Mouse (Mus musculus) myocyte (in vitro differentiated cells): ENCODE measurements around the gene Togaram2. TPM values are rescaled to one million over a fixed set of nuclear protein-coding genes. Genes with fewer than 3 reads are reported as not detected.
"Not testable (repeated sequence)": the region's sequence is repeated elsewhere in the genome, so short reads cannot be mapped to it uniquely, and the experiment has no call there.

Experiments
- H3K27me3 ChIP-seq: one replicate; pipeline ENCODE4 v1.6.1; 2011; ENCODE audit not compliant: control insufficient read depth, insufficient read depth, insufficient read length
- H3K36me3 ChIP-seq: one replicate; pipeline ENCODE4 v1.6.1; 2011; ENCODE audit not compliant: control insufficient read depth, insufficient read depth
- H3K4me2 ChIP-seq: one replicate; pipeline ENCODE4 v1.6.1; 2011; ENCODE audit warnings: low read depth, control low read depth
- H3K4me3 ChIP-seq: one replicate; pipeline ENCODE4 v1.5.1; 2011; ENCODE audit warnings: mild to moderate bottlenecking, control low read depth, moderate library complexity
- H3K79me2 ChIP-seq: one replicate; pipeline ENCODE4 v1.6.1; 2011; ENCODE audit not compliant: control insufficient read depth, insufficient read depth
- H3ac ChIP-seq: one replicate; pipeline ENCODE4 v1.6.1; 2011; ENCODE audit not compliant: control insufficient read depth, insufficient read length
- CEBPB ChIP-seq: IDR thresholded peaks from 2 replicates; pipeline ENCODE4 v1.6.1; 2011; ENCODE audit warnings: mild to moderate bottlenecking, moderate library complexity; ENCODE audit not compliant: poor library complexity, insufficient read depth, severe bottlenecking
- E2F4 ChIP-seq: IDR thresholded peaks from one replicate; pipeline ENCODE4 v1.6.1; 2011; ENCODE audit warnings: mild to moderate bottlenecking, control low read depth, moderate library complexity; ENCODE audit not compliant: insufficient read depth
- MAX ChIP-seq: IDR thresholded peaks from one replicate; pipeline ENCODE4 v1.6.1; 2011; ENCODE audit warnings: low read depth, mild to moderate bottlenecking, control low read depth
- MYOD1 ChIP-seq, 3 experiments: IDR thresholded peaks; one replicate each; pipeline ENCODE4 v1.6.1; 2011; ENCODE audit warnings: control low read depth in 2 of 3, low read depth in 2 of 3, mild to moderate bottlenecking in 2 of 3, moderate library complexity in 1 of 3; ENCODE audit not compliant: insufficient read length in 2 of 3, control insufficient read depth in 1 of 3
- MYOG ChIP-seq, 3 experiments: IDR thresholded peaks; one replicate each; pipeline ENCODE4 v1.6.1; 2011; ENCODE audit warnings: control low read depth in 2 of 3, low read depth in 2 of 3, mild to moderate bottlenecking in 2 of 3; ENCODE audit not compliant: insufficient read length in 2 of 3, control insufficient read depth in 1 of 3, insufficient read depth in 1 of 3
- POLR2A ChIP-seq: IDR thresholded peaks from one replicate; pipeline ENCODE4 v1.6.1; 2011; ENCODE audit warnings: low read depth, mild to moderate bottlenecking, control low read depth, moderate library complexity; ENCODE audit not compliant: insufficient read length
- POLR2AphosphoS2 ChIP-seq: IDR thresholded peaks from one replicate; pipeline ENCODE4 v1.6.1; 2011; ENCODE audit warnings: low read depth, control low read depth; ENCODE audit not compliant: insufficient read length
- REST ChIP-seq: IDR thresholded peaks from one replicate; pipeline ENCODE4 v1.6.1; 2011; ENCODE audit warnings: mild to moderate bottlenecking, control low read depth, moderate library complexity; ENCODE audit not compliant: insufficient read depth, insufficient read length
- SRF ChIP-seq: IDR thresholded peaks from one replicate; pipeline ENCODE4 v1.6.1; 2011; ENCODE audit warnings: low read depth; ENCODE audit not compliant: control insufficient read depth, insufficient read length
- TCF12 ChIP-seq: IDR thresholded peaks from one replicate; pipeline ENCODE4 v1.6.1; 2011; ENCODE audit warnings: mild to moderate bottlenecking, control low read depth; ENCODE audit not compliant: poor library complexity, insufficient read depth, severe bottlenecking
- TCF3 ChIP-seq: IDR thresholded peaks from one replicate; pipeline ENCODE4 v1.6.1; 2011; ENCODE audit warnings: low read depth, control low read depth; ENCODE audit not compliant: insufficient read length
- USF1 ChIP-seq: IDR thresholded peaks from one replicate; pipeline ENCODE4 v1.6.1; 2011; ENCODE audit warnings: low read depth, mild to moderate bottlenecking, control low read depth, moderate library complexity
- polyA plus RNA-seq: library from polyadenylated mRNA; unstranded; fragments of >200 nt; fragmentation: generic; extraction: Trizol; gene quantifications from one replicate; pipeline ENCODE4 v1.2.1, GENCODE M21; 2012; ENCODE audit warnings: missing spikeins

Togaram2 gene
- polyA plus RNA-seq, result 0.31 TPM

DNA sequence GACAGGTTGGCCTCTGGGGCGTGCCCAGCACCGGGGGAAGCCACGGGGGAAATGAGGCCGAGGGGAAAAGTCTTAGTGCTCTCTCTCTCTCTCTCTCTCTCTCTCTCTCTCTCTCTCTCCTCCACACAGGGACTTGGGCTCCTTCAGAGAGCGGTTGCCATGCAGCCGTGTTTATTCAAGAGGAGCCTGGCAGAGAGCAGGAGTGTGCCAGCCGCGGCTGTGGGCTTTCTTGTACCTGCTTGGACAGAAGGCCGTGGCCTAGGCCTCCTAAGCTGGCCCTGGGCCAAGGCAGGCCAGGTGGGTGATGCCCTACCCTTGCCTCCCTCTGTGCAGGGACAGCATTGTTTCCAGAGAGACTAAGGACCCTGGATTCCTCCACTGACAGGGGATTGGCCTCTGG lies at the start of gene Togaram2:
Togaram2 (plus strand) TSS at position 170 of the 400 bp plus-strand sequence.
- TF ChIP-seq TCF3 (no peak), E2F4 (no peak), TCF12 (no peak), POLR2AphosphoS2 (no peak), POLR2A (no peak), SRF (no peak), REST (no peak), CEBPB (no peak), USF1 (no peak), MYOG (IDR thresholded peaks at IDR 0.05; ENCODE audit: control insufficient read depth in 1 of 3, insufficient read depth in 1 of 3, insufficient read length in 2 of 3, low read depth in 2 of 3) (no peak), MYOD1 (IDR thresholded peaks at IDR 0.05; ENCODE audit: control insufficient read depth in 1 of 3, insufficient read length in 2 of 3, low read depth in 2 of 3) (no peak), MAX (no peak)
- no peaks in the 10 kb centered on the region for H3K27me3 ChIP-seq
- no peaks in the 10 kb centered on the region for H3K36me3 ChIP-seq
- H3K79me2 ChIP-seq, result no peaks in the 10 kb centered on the region
- H3ac ChIP-seq, result no peak within 1 kb of the TSS
- H3K4me3 ChIP-seq, result no peak within 1 kb of the TSS
- no peak within 1 kb of the TSS for H3K4me2 ChIP-seq

- TF ChIP-seq SRF (no peak), REST (no peak), TCF3 (no peak), MYOG (IDR thresholded peaks at IDR 0.05; ENCODE audit: control insufficient read depth in 1 of 3, insufficient read depth in 1 of 3, insufficient read length in 2 of 3, low read depth in 2 of 3) (no peak), POLR2A (no peak), E2F4 (no peak), POLR2AphosphoS2 (no peak), MAX (no peak), USF1 (no peak), CEBPB (no peak), MYOD1 (IDR thresholded peaks at IDR 0.05; ENCODE audit: control insufficient read depth in 1 of 3, insufficient read length in 2 of 3, low read depth in 2 of 3) (no peak), TCF12 (no peak)
- no peak overlapping the region for H3K4me3 ChIP-seq
- H3K4me2 ChIP-seq, result no peak overlapping the region
- H3K79me2 ChIP-seq, result peaks cover 35% of the 10 kb centered on the region
- peaks cover 45% of the 10 kb centered on the region for H3K36me3 ChIP-seq
- no peaks in the 10 kb centered on the region for H3K27me3 ChIP-seq
- no peak overlapping the region for H3ac ChIP-seq
Measured at GRCm38 (mm10) chr17:71631806-71632205, 41.3 kb upstream of the Togaram2 start.

GRCm38 (mm10) chr17:71633350-71633749 lies 39.7 kb upstream of the Togaram2 start:
- no peak for TF ChIP-seq MYOD1 (IDR thresholded peaks at IDR 0.05; ENCODE audit: control insufficient read depth in 1 of 3, insufficient read length in 2 of 3, low read depth in 2 of 3)
- Histone ChIP-seq H3K4me3 (no peak overlapping the region), H3K4me2 (no peak overlapping the region), H3ac (no peak overlapping the region), H3K36me3 (peaks cover 37% of the 10 kb centered on the region), H3K27me3 (no peaks in the 10 kb centered on the region), H3K79me2 (peaks cover 19% of the 10 kb centered on the region)

DNA sequence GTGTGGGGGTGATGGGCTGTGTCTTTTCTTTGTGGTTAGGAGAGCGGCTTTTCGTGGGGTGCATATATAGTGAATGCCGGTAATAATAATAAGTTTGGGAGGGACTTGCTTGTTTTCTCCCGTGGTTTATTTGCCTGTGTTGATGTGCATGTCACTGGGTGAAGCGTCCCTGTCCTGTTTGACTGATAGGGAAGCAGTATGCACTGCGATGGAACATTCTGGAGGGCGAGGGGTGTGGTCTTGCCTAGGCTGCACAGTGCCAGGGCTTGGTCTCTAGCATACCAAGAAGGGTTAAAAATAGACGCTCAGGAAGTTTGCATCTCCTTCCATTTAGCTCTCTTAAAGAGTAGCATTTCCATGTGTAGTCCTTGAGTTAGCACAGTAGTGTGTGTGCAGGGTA lies 36.3 kb upstream of the Togaram2 start:
- peaks cover 54% of the 10 kb centered on the region for H3K36me3 ChIP-seq
- H3ac ChIP-seq, result no peak overlapping the region
- H3K4me2 ChIP-seq, result peak overlapping the region; percentile 12
- no peaks in the 10 kb centered on the region for H3K27me3 ChIP-seq
- peaks cover 11% of the 10 kb centered on the region for H3K79me2 ChIP-seq
- no peak for TF ChIP-seq CEBPB
- TF ChIP-seq MYOG (IDR thresholded peaks at IDR 0.05; ENCODE audit: control insufficient read depth in 1 of 3, insufficient read depth in 1 of 3, insufficient read length in 2 of 3, low read depth in 2 of 3), result no peak
- TF ChIP-seq POLR2AphosphoS2, result no peak
- no peak for TF ChIP-seq USF1
- no peak for TF ChIP-seq MAX
- TF ChIP-seq POLR2A, result no peak
- no peak for TF ChIP-seq MYOD1 (IDR thresholded peaks at IDR 0.05; ENCODE audit: control insufficient read depth in 1 of 3, insufficient read length in 2 of 3, low read depth in 2 of 3)
- TF ChIP-seq SRF, result no peak
- no peak overlapping the region for H3K4me3 ChIP-seq

GRCm38 (mm10) chr17:71637750-71638265 lies 35.3 kb upstream of the Togaram2 start:
- H3ac ChIP-seq, result no peak overlapping the region
- no peak for TF ChIP-seq E2F4
- peak in 1 of 3 experiments; percentile 40 for TF ChIP-seq MYOG (IDR thresholded peaks at IDR 0.05; ENCODE audit: control insufficient read depth in 1 of 3, insufficient read depth in 1 of 3, insufficient read length in 2 of 3, low read depth in 2 of 3)
- no peak for TF ChIP-seq POLR2AphosphoS2
- peak in 1 of 3 experiments; percentile 33 for TF ChIP-seq MYOD1 (IDR thresholded peaks at IDR 0.05; ENCODE audit: control insufficient read depth in 1 of 3, insufficient read length in 2 of 3, low read depth in 2 of 3)
- H3K4me2 ChIP-seq, result no peak overlapping the region
- no peak overlapping the region for H3K4me3 ChIP-seq
- H3K27me3 ChIP-seq, result no peaks in the 10 kb centered on the region
- peaks cover 11% of the 10 kb centered on the region for H3K79me2 ChIP-seq
- peaks cover 59% of the 10 kb centered on the region for H3K36me3 ChIP-seq

GRCm38 (mm10) chr17:71639056-71639455 lies 34.0 kb upstream of the Togaram2 start:
- H3ac ChIP-seq, H3K4me3 ChIP-seq, H3K4me2 ChIP-seq, H3K27me3 ChIP-seq: not testable (repeated sequence)
- Histone ChIP-seq H3K79me2 (peaks cover 11% of the 10 kb centered on the region), H3K36me3 (peaks cover 58% of the 10 kb centered on the region)
